Mouse (Mus musculus): Measurements from ENCODE around the gene Syp. TPM values are rescaled to one million over a fixed set of nuclear protein-coding genes. Genes with fewer than 3 reads are reported as not detected.

The Syp gene
- polyA plus RNA-seq (2015; fragmentation: Nextera tagmentation; extraction: Ambion mirVana) = 1.3 and 1.4 TPM in 2 replicates

GRCm38 (mm10) chrX:7638401-7639091 lies at the start of gene Syp:
Gene Syp, plus strand, starts transcription at chrX:7638471.
- ATAC-seq (replicated peaks; ENCODE audit: low FRiP score, low read depth) = peak; percentile 74
- WGBS = 30% methylated on average over 42 of the region's 42 CpGs
- no peaks in the 10 kb centered on the region for H3K4me1 ChIP-seq (replicated peaks; ENCODE audit: insufficient read depth, low read length)
- peak within 1 kb of the TSS; percentile 20 for H3K4me3 ChIP-seq (replicated peaks; ENCODE audit: low read depth, low read length)
- no peaks in the 10 kb centered on the region for H3K9me3 ChIP-seq (replicated peaks; ENCODE audit: low read length)
- no peaks in the 10 kb centered on the region for H3K36me3 ChIP-seq (ENCODE audit: insufficient read depth, low read length)
- H3K27ac ChIP-seq = no peak within 1 kb of the TSS
- peak; percentile 70 for DNase-seq (ENCODE audit: low spot score)
- H3K27me3 ChIP-seq (ENCODE audit: insufficient read depth, low read length) = no peaks in the 10 kb centered on the region
- peak within 1 kb of the TSS; percentile 47 for H3K4me2 ChIP-seq (ENCODE audit: low read length)
- H3K9ac ChIP-seq (ENCODE audit: low read depth, low read length) = no peak within 1 kb of the TSS
- no peak for TF ChIP-seq CTCF (IDR thresholded peaks at IDR 0.05; ENCODE audit: low read depth)

GRCm38 (mm10) chrX:7595371-7595770 lies 42.9 kb upstream of the Syp start:
- Histone ChIP-seq H3K9ac (ENCODE audit: low read depth, low read length) (no peak overlapping the region), H3K4me2 (ENCODE audit: low read length) (no peak overlapping the region), H3K27me3 (ENCODE audit: insufficient read depth, low read length) (no peaks in the 10 kb centered on the region), H3K36me3 (ENCODE audit: insufficient read depth, low read length) (no peaks in the 10 kb centered on the region), H3K4me1 (replicated peaks; ENCODE audit: insufficient read depth, low read length) (no peaks in the 10 kb centered on the region), H3K27ac (no peak overlapping the region), H3K9me3 (replicated peaks; ENCODE audit: low read length) (no peaks in the 10 kb centered on the region), H3K4me3 (replicated peaks; ENCODE audit: low read depth, low read length) (no peak overlapping the region)
- no peak for TF ChIP-seq CTCF (IDR thresholded peaks at IDR 0.05; ENCODE audit: low read depth)
- WGBS = 82% methylated on average over 9 of the region's 9 CpGs
- no peak for ATAC-seq (replicated peaks; ENCODE audit: low FRiP score, low read depth)
- DNase-seq (ENCODE audit: low spot score) = no peak

GRCm38 (mm10) chrX:7604004-7604403 lies 34.3 kb upstream of the Syp start:
- H3K27me3 ChIP-seq (ENCODE audit: insufficient read depth, low read length) = no peaks in the 10 kb centered on the region
- H3K27ac ChIP-seq = no peak overlapping the region
- no peak for ATAC-seq (replicated peaks; ENCODE audit: low FRiP score, low read depth)
- no peak overlapping the region for H3K9ac ChIP-seq (ENCODE audit: low read depth, low read length)
- no peak overlapping the region for H3K4me2 ChIP-seq (ENCODE audit: low read length)
- DNase-seq (ENCODE audit: low spot score) = no peak
- no peak overlapping the region for H3K4me3 ChIP-seq (replicated peaks; ENCODE audit: low read depth, low read length)
- H3K9me3 ChIP-seq (replicated peaks; ENCODE audit: low read length) = no peaks in the 10 kb centered on the region
- 79% methylated on average over 7 of the region's 7 CpGs for WGBS
- no peaks in the 10 kb centered on the region for H3K36me3 ChIP-seq (ENCODE audit: insufficient read depth, low read length)
- no peaks in the 10 kb centered on the region for H3K4me1 ChIP-seq (replicated peaks; ENCODE audit: insufficient read depth, low read length)
- no peak for TF ChIP-seq CTCF (IDR thresholded peaks at IDR 0.05; ENCODE audit: low read depth)

- Histone ChIP-seq H3K27me3 (ENCODE audit: insufficient read depth, low read length) (no peaks in the 10 kb centered on the region), H3K9ac (ENCODE audit: low read depth, low read length) (peak within 1 kb of the TSS; percentile 46; the same call in 1 of the 2 replicates), H3K36me3 (ENCODE audit: insufficient read depth, low read length) (no peaks in the 10 kb centered on the region), H3K9me3 (replicated peaks; ENCODE audit: low read length) (no peaks in the 10 kb centered on the region), H3K27ac (no peak within 1 kb of the TSS), H3K4me3 (replicated peaks; ENCODE audit: low read depth, low read length) (peak within 1 kb of the TSS; percentile 42), H3K4me1 (replicated peaks; ENCODE audit: insufficient read depth, low read length) (no peaks in the 10 kb centered on the region), H3K4me2 (ENCODE audit: low read length) (peak within 1 kb of the TSS; percentile 53)
- ATAC-seq (replicated peaks; ENCODE audit: low FRiP score, low read depth) (peak; percentile 91), DNase-seq (ENCODE audit: low spot score) (peak; percentile 93)
- WGBS = 26% methylated on average over 28 of the region's 28 CpGs
- no peak for TF ChIP-seq CTCF (IDR thresholded peaks at IDR 0.05; ENCODE audit: low read depth)
Measured at GRCm38 (mm10) chrX:7604879-7605574, 33.2 kb upstream of the Syp start, which contains the start of gene Ccdc22. Gene Ccdc22, minus strand, starts transcription at chrX:7605517.

GRCm38 (mm10) chrX:7605575-7605941 lies 32.7 kb upstream of the Syp start:
- no peak for TF ChIP-seq CTCF (IDR thresholded peaks at IDR 0.05; ENCODE audit: low read depth)
- no peak for DNase-seq (ENCODE audit: low spot score)
- 0 out of 2 replicates have a peak overlapping the region, but pooled peaks have one; percentile 53 for H3K4me2 ChIP-seq (ENCODE audit: low read length)

GRCm38 (mm10) chrX:7606783-7607182 lies 31.5 kb upstream of the Syp start, which contains the start of gene Cacna1f:
Gene Cacna1f, plus strand, starts transcription at chrX:7607083.
- no peak within 1 kb of the TSS for H3K4me2 ChIP-seq (ENCODE audit: low read length)
- ATAC-seq (replicated peaks; ENCODE audit: low FRiP score, low read depth) (no peak), DNase-seq (ENCODE audit: low spot score) (no peak)
- no peak within 1 kb of the TSS for H3K4me3 ChIP-seq (replicated peaks; ENCODE audit: low read depth, low read length)
- H3K27me3 ChIP-seq (ENCODE audit: insufficient read depth, low read length) = no peaks in the 10 kb centered on the region
- no peaks in the 10 kb centered on the region for H3K36me3 ChIP-seq (ENCODE audit: insufficient read depth, low read length)
- H3K4me1 ChIP-seq (replicated peaks; ENCODE audit: insufficient read depth, low read length) = no peaks in the 10 kb centered on the region
- H3K9me3 ChIP-seq (replicated peaks; ENCODE audit: low read length) = no peaks in the 10 kb centered on the region
- TF ChIP-seq CTCF (IDR thresholded peaks at IDR 0.05; ENCODE audit: low read depth) = no peak
- no peak within 1 kb of the TSS for H3K27ac ChIP-seq
- 70% methylated on average over 6 of the region's 6 CpGs for WGBS
- no peak within 1 kb of the TSS for H3K9ac ChIP-seq (ENCODE audit: low read depth, low read length)

More at GRCm38 (mm10) chrX:7605575-7605941, 32.7 kb upstream of the Syp start:
- no peak for ATAC-seq (replicated peaks; ENCODE audit: low FRiP score, low read depth)
- no peak overlapping the region for H3K27ac ChIP-seq
- no peaks in the 10 kb centered on the region for H3K4me1 ChIP-seq (replicated peaks; ENCODE audit: insufficient read depth, low read length)
- 37% methylated on average over 8 of the region's 8 CpGs for WGBS
- H3K9me3 ChIP-seq (replicated peaks; ENCODE audit: low read length) = no peaks in the 10 kb centered on the region
- no peak overlapping the region for H3K4me3 ChIP-seq (replicated peaks; ENCODE audit: low read depth, low read length)
- no peaks in the 10 kb centered on the region for H3K27me3 ChIP-seq (ENCODE audit: insufficient read depth, low read length)
- H3K36me3 ChIP-seq (ENCODE audit: insufficient read depth, low read length) = no peaks in the 10 kb centered on the region
- H3K9ac ChIP-seq (ENCODE audit: low read depth, low read length) = no peak overlapping the region
